Mouse (Mus musculus) MEL (cell line): ENCODE measurements at regions not wholly inside any gene's neighbourhood (a gene's known extent, or its start where the extent isn't known, plus 50 kb on each side); places are given as distances from the start of the nearest gene placed in this dataset.

Experiments used
- DNase-seq: peaks from one replicate; pipeline ENCODE4 v3.0.0; 2011; ENCODE audit warnings: low read depth, low spot score
- H3K27ac ChIP-seq: 2 replicates; pipeline ENCODE4 v1.5.1; 2012; ENCODE audit warnings: low read depth, mild to moderate bottlenecking, control low read depth, low read length, moderate library complexity; ENCODE audit not compliant: control insufficient read depth
- H3K27me3 ChIP-seq, 2 experiments: fragments of 150-350 bp in 1 of 2; sonication (generic) in 1 of 2; 2 replicates each; pipeline ENCODE4 v1.6.1; 2012; ENCODE audit warnings: low read length in 2 of 2, mild to moderate bottlenecking in 2 of 2, improper control_type of control experiment in 1 of 2, moderate library complexity in 1 of 2; ENCODE audit not compliant: insufficient read depth in 2 of 2, control insufficient read depth in 1 of 2
- H3K36me3 ChIP-seq, 2 experiments: 2 replicates each; pipeline ENCODE4 v1.6.1; 2012 to 2014; ENCODE audit warnings: low read length in 2 of 2, improper control_type of control experiment in 1 of 2, inconsistent platforms in 1 of 2, mild to moderate bottlenecking in 1 of 2; ENCODE audit not compliant: insufficient read depth in 2 of 2, control insufficient read depth in 1 of 2
- H3K4me1 ChIP-seq, 2 experiments: fragments of 150-350 bp in 1 of 2; sonication (generic) in 1 of 2; 2 replicates each; pipeline ENCODE4 v1.6.1; 2012; ENCODE audit warnings: low read length in 2 of 2, improper control_type of control experiment in 1 of 2, mild to moderate bottlenecking in 1 of 2; ENCODE audit not compliant: insufficient read depth in 2 of 2, control insufficient read depth in 1 of 2
- H3K4me3 ChIP-seq, 2 experiments: fragments of 150-350 bp in 1 of 2; sonication (generic) in 1 of 2; 2 replicates each; pipeline ENCODE4 v1.5.1; 2012; ENCODE audit warnings: low read depth in 2 of 2, low read length in 2 of 2, mild to moderate bottlenecking in 2 of 2, moderate library complexity in 2 of 2, control low read depth in 1 of 2, improper control_type of control experiment in 1 of 2; ENCODE audit not compliant: control insufficient read depth in 1 of 2, insufficient read depth in 1 of 2
- H3K79me2 ChIP-seq: 2 replicates; pipeline ENCODE4 v1.6.1; 2012; ENCODE audit warnings: mild to moderate bottlenecking, low read length, moderate library complexity; ENCODE audit not compliant: control insufficient read depth, poor library complexity, insufficient read depth
- H3K9ac ChIP-seq: 2 replicates; pipeline ENCODE4 v1.6.1; 2012; ENCODE audit warnings: low read depth, mild to moderate bottlenecking, control low read depth, low read length, moderate library complexity; ENCODE audit not compliant: control insufficient read depth, poor library complexity, severe bottlenecking
- H3K9me3 ChIP-seq: fragments of 150-350 bp; sonication (generic); replicated peaks from 2 replicates; pipeline ENCODE4 v1.6.1; 2012; ENCODE audit warnings: mild to moderate bottlenecking, low read length, improper control_type of control experiment, moderate library complexity; ENCODE audit not compliant: insufficient read depth
- ELF1 ChIP-seq: IDR thresholded peaks from 2 replicates; pipeline ENCODE4 v1.6.1; 2014; ENCODE audit warnings: low read depth, mild to moderate bottlenecking, inconsistent platforms, low read length, improper control_type of control experiment, moderate library complexity
- EP300 ChIP-seq, 2 experiments: IDR thresholded peaks; 2 replicates each; pipeline ENCODE4 v1.6.1; 2011; ENCODE audit warnings: improper control_type of control experiment in 2 of 2, low read length in 2 of 2, low read depth in 1 of 2, mild to moderate bottlenecking in 1 of 2
- GATA1 ChIP-seq: IDR thresholded peaks from 2 replicates; pipeline ENCODE4 v1.6.1; 2011; ENCODE audit warnings: low read depth, low read length, improper control_type of control experiment
- HCFC1 ChIP-seq: IDR thresholded peaks from 2 replicates; pipeline ENCODE4 v1.6.1; 2012; ENCODE audit warnings: low read depth, mild to moderate bottlenecking, inconsistent platforms, low read length, improper control_type of control experiment, moderate library complexity
- KAT2A ChIP-seq: conservative IDR thresholded peaks from 2 replicates; pipeline ENCODE4 v1.6.1; 2012; ENCODE audit warnings: low read depth, low read length, improper control_type of control experiment, inconsistent platforms
- MAZ ChIP-seq: IDR thresholded peaks from 2 replicates; pipeline ENCODE4 v1.6.1; 2012; ENCODE audit warnings: low read depth, mild to moderate bottlenecking, inconsistent platforms, low read length, improper control_type of control experiment
- MXI1 ChIP-seq: IDR thresholded peaks from 2 replicates; pipeline ENCODE4 v1.6.1; 2011; ENCODE audit warnings: mild to moderate bottlenecking, low read depth, low read length, improper control_type of control experiment
- MYB ChIP-seq: IDR thresholded peaks from 2 replicates; pipeline ENCODE4 v1.6.1; 2011; ENCODE audit warnings: mild to moderate bottlenecking, low read depth, low read length, improper control_type of control experiment
- POLR2A ChIP-seq, 2 experiments: IDR thresholded peaks; 2 replicates each; pipeline ENCODE4 v1.6.1; 2011 to 2012; ENCODE audit warnings: low read length in 2 of 2, mild to moderate bottlenecking in 2 of 2, control low read depth in 1 of 2, improper control_type of control experiment in 1 of 2, low read depth in 1 of 2, moderate library complexity in 1 of 2; ENCODE audit not compliant: control insufficient read depth in 1 of 2, insufficient read depth in 1 of 2, poor library complexity in 1 of 2
- POLR2AphosphoS2 ChIP-seq: IDR thresholded peaks from 2 replicates; pipeline ENCODE4 v1.6.1; 2011; ENCODE audit warnings: low read length, improper control_type of control experiment
- TAL1 ChIP-seq: IDR thresholded peaks from 2 replicates; pipeline ENCODE4 v1.6.1; 2012; ENCODE audit warnings: mild to moderate bottlenecking, inconsistent platforms, low read length, moderate library complexity, mixed read lengths
- TBP ChIP-seq: IDR thresholded peaks from 2 replicates; pipeline ENCODE4 v1.8.0; 2011; ENCODE audit warnings: low read depth, low read length, improper control_type of control experiment
- TCF12 ChIP-seq: IDR thresholded peaks from 2 replicates; pipeline ENCODE4 v1.6.1; 2014; ENCODE audit warnings: low read depth, mild to moderate bottlenecking, inconsistent platforms, low read length, improper control_type of control experiment, moderate library complexity
- USF1 ChIP-seq: IDR thresholded peaks from 2 replicates; pipeline ENCODE4 v1.6.1; 2014; ENCODE audit warnings: low read depth, mild to moderate bottlenecking, inconsistent platforms, low read length, improper control_type of control experiment, moderate library complexity
- USF2 ChIP-seq, 2 experiments: IDR thresholded peaks; 2 replicates each; pipeline ENCODE4 v1.6.1; 2011 to 2012; ENCODE audit warnings: improper control_type of control experiment in 2 of 2, low read length in 2 of 2, borderline replicate concordance in 1 of 2, inconsistent platforms in 1 of 2, low read depth in 1 of 2, mild to moderate bottlenecking in 1 of 2; ENCODE audit not compliant: insufficient read depth in 1 of 2
- ZC3H11A ChIP-seq: IDR thresholded peaks from 2 replicates; pipeline ENCODE4 v1.6.1; 2012; ENCODE audit warnings: low read depth, mild to moderate bottlenecking, inconsistent platforms, low read length, improper control_type of control experiment
- ZKSCAN1 ChIP-seq: IDR thresholded peaks from 2 replicates; pipeline ENCODE4 v1.6.1; 2012; ENCODE audit warnings: low read depth, mild to moderate bottlenecking, inconsistent platforms, low read length, improper control_type of control experiment, moderate library complexity

DNA sequence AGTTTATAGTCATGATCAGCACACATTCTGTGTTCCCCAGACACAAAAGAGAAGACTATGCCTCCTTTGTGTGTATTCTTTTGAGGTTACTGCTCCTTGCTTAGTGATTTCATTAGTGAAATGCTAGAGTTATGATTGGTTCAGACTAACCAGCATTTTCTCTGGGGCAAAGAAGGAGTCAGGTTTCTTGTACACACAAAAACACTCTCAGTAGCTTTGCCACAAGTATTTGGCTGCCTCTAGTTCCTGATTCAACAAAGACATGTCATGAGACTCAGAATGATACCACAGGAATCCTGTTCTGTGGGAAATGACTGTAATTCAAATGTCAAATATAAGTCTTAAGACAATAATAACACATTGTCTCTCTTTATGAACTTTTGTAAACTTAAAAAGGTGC is 86.9 kb downstream of the Alx1 start:
- H3K4me1 ChIP-seq, result no peaks in the 10 kb centered on the region
- H3K27ac ChIP-seq, result no peak overlapping the region
- H3K9me3 ChIP-seq, result no peaks in the 10 kb centered on the region
- no peak for TF ChIP-seq TCF12
- no peak for TF ChIP-seq USF2 (IDR thresholded peaks at IDR 0.05; ENCODE audit: borderline replicate concordance in 1 of 2, insufficient read depth in 1 of 2, low read depth in 1 of 2, low read length in 2 of 2)
- no peak overlapping the region for H3K4me3 ChIP-seq
- H3K79me2 ChIP-seq, result no peaks in the 10 kb centered on the region
- no peak overlapping the region for H3K9ac ChIP-seq
- DNase-seq, result no peak
- no peaks in the 10 kb centered on the region for H3K27me3 ChIP-seq
- H3K36me3 ChIP-seq, result no peaks in the 10 kb centered on the region

DNA sequence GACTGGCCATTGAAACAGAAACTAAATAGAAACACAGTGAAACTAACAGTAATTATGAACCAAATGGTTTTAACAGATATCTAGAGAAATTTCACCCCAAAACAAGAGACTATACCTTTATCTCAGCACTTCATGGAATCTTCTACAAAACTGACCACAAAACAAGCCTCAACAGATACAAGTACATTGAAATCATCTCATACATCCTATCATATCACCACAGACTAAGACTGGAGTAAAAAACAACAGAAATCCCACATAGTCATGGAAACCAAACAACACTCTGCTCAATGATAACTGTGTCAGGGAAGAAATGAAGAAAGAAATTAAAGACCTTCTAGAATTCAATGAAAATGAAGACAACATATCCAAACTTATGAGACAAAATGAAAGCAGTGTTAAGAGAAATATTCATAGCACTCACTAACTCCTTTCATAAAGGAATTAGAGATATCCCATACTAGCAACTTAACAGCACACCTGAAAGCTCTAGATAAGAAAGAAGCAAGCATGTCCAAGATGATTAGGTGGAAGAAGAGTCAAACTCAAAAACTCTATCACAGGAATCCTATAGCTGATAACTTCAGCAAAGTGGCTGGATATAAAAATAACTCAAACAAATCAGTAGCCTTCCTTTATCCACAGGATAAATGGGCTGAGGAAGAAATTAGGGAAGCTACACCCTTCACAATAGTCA is 89.0 kb downstream of the Alx1 start:
- DNase-seq, result no peak
- Histone ChIP-seq H3K4me3 (no peak overlapping the region), H3K4me1 (no peaks in the 10 kb centered on the region), H3K27me3 (no peaks in the 10 kb centered on the region), H3K79me2 (no peaks in the 10 kb centered on the region), H3K36me3 (no peaks in the 10 kb centered on the region), H3K27ac (no peak overlapping the region), H3K9ac (no peak overlapping the region), H3K9me3 (no peaks in the 10 kb centered on the region)
- TF ChIP-seq EP300 (IDR thresholded peaks at IDR 0.05; ENCODE audit: low read depth in 1 of 2, low read length in 2 of 2), result no peak
- no peak for TF ChIP-seq MYB
- TF ChIP-seq TCF12, result no peak
- no peak for TF ChIP-seq POLR2A (IDR thresholded peaks at IDR 0.05; ENCODE audit: control insufficient read depth in 1 of 2, insufficient read depth in 1 of 2, low read depth in 1 of 2, low read length in 2 of 2, poor library complexity in 1 of 2)
- no peak for TF ChIP-seq MXI1
- no peak for TF ChIP-seq KAT2A
- no peak for TF ChIP-seq GATA1
- no peak for TF ChIP-seq ZKSCAN1
- TF ChIP-seq TBP, result no peak
- no peak for TF ChIP-seq POLR2AphosphoS2
- TF ChIP-seq ELF1, result no peak
- TF ChIP-seq TAL1, result no peak
- TF ChIP-seq MAZ, result no peak
- no peak for TF ChIP-seq USF2 (IDR thresholded peaks at IDR 0.05; ENCODE audit: borderline replicate concordance in 1 of 2, insufficient read depth in 1 of 2, low read depth in 1 of 2, low read length in 2 of 2)
- TF ChIP-seq ZC3H11A, result no peak
- no peak for TF ChIP-seq USF1
- TF ChIP-seq HCFC1, result no peak
